Mouse (Mus musculus) intestine, postnatal 0 days (tissue): ENCODE measurements at regions not wholly inside any gene's neighbourhood (a gene's known extent, or its start where the extent isn't known, plus 50 kb on each side); places are given as distances from the start of the nearest gene placed in this dataset.

Source experiments
- ATAC-seq: fragments of 200-750 bp; cut with Nextera tagmentation; 2 replicates; pipeline ENCODE4 v1.8.0; 2017; ENCODE audit warnings: mild to moderate bottlenecking, moderate TSS enrichment, moderate library complexity
- H3K27ac ChIP-seq: fragments of 300-500 bp; sonication (generic); 2 replicates; pipeline ENCODE4 v1.5.1; 2014; ENCODE audit warnings: mild to moderate bottlenecking, low read depth, low read length, moderate library complexity
- H3K27me3 ChIP-seq: fragments of 300-500 bp; sonication (generic); replicated peaks from 2 replicates; pipeline ENCODE4 v1.6.1; 2014; ENCODE audit warnings: low read length, mixed read lengths; ENCODE audit not compliant: control insufficient read depth, insufficient read depth
- H3K36me3 ChIP-seq: fragments of 300-500 bp; sonication (generic); 2 replicates; pipeline ENCODE4 v1.6.1; 2014; ENCODE audit warnings: mild to moderate bottlenecking, moderate library complexity; ENCODE audit not compliant: control insufficient read depth, insufficient read depth
- H3K4me1 ChIP-seq: fragments of 300-500 bp; sonication (generic); replicated peaks from 2 replicates; pipeline ENCODE4 v1.6.1; 2014; ENCODE audit warnings: antibody characterized with exemption, low read length, mixed read lengths; ENCODE audit not compliant: control insufficient read depth, insufficient read depth
- H3K4me2 ChIP-seq: fragments of 300-500 bp; sonication (generic); replicated peaks from 2 replicates; pipeline ENCODE4 v1.6.1; 2014; ENCODE audit warnings: low read depth, mild to moderate bottlenecking, moderate library complexity
- H3K4me3 ChIP-seq: fragments of 300-500 bp; sonication (generic); 2 replicates; pipeline ENCODE4 v1.5.1; 2014; ENCODE audit warnings: low read depth, low read length
- H3K9ac ChIP-seq: fragments of 300-500 bp; sonication (generic); 2 replicates; pipeline ENCODE4 v1.6.1; 2014; ENCODE audit warnings: mild to moderate bottlenecking, low read depth, low read length
- H3K9me3 ChIP-seq: fragments of 300-500 bp; sonication (generic); 2 replicates; pipeline ENCODE4 v1.6.1; 2016; ENCODE audit warnings: mixed run types; ENCODE audit not compliant: control insufficient read depth
- CTCF ChIP-seq: sonication (generic); IDR thresholded peaks from 2 replicates; pipeline ENCODE4 v1.5.1; 2016; ENCODE audit warnings: low read depth, mild to moderate bottlenecking, control low read depth, antibody characterized with exemption, moderate library complexity
- WGBS: fragments of 180-500 bp; shearing (Covaris S2); extraction: QIAGEN DNeasy Blood & Tissue Kit; methylation state at CpG from one replicate; pipeline ENCODE4 v1.1.7; 2014; 5-methylcytosine and 5-hydroxymethylcytosine counted together

GRCm38 (mm10) chr6:100145869-100146268 lies 141.4 kb downstream of the Rybp start:
- Histone ChIP-seq H3K4me3 (no peak overlapping the region), H3K27me3 (no peaks in the 10 kb centered on the region), H3K36me3 (no peaks in the 10 kb centered on the region), H3K4me2 (no peak overlapping the region), H3K27ac (no peak overlapping the region), H3K9me3 (no peaks in the 10 kb centered on the region), H3K9ac (no peak overlapping the region), H3K4me1 (peaks cover 18% of the 10 kb centered on the region)
- no peak for ATAC-seq
- 83% methylated on average over 2 of the region's 2 CpGs for WGBS
- no peak for TF ChIP-seq CTCF

DNA sequence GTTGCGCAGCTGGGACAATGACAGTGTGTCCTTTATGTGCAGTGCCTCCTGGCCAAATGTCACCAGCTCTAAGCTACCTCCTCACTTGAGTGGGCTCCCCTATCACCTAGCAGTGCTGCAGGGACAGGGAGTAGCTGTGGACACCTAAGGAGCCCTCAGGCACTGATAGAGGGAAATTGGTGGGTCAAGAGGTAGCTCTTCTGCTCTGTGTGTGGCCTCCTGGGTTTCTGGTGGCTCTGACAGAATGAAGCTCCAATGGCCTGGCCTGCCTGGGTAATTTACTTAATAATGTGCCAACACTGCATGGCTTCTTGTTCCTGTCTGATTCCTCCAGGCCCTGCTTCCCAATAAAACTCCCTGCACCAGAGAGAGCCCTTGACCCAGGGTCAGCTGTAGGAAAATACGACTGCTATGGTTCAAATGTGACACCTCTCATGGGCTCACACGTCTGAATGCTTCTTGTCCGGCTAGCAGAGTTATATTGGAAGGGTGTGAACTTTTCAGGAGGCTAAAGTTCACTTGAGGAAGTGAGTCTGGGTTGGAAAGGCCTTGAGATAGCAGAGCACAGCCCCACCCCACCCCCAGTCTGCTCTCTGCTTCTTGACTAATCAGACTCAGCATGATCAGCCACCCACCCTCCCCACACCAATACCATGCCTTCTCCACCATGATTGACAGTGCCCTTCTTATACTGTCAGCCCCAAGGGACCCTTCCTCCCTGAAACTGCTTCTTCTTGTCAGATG lies 142.6 kb downstream of the Rybp start:
- WGBS: 45% methylated on average over 4 of the region's 4 CpGs
- no peaks in the 10 kb centered on the region for H3K36me3 ChIP-seq
- no peak for TF ChIP-seq CTCF
- H3K9me3 ChIP-seq: no peaks in the 10 kb centered on the region
- peak; percentile 82 for ATAC-seq
- 0 out of 2 replicates have a peak overlapping the region, but pooled peaks have one; percentile 51 for H3K4me2 ChIP-seq
- H3K27me3 ChIP-seq: no peaks in the 10 kb centered on the region
- H3K4me3 ChIP-seq: no peak overlapping the region
- H3K27ac ChIP-seq: peak overlapping the region; percentile 88
- no peak overlapping the region for H3K9ac ChIP-seq
- peaks cover 18% of the 10 kb centered on the region for H3K4me1 ChIP-seq

- Histone ChIP-seq H3K4me3 (no peak overlapping the region), H3K9ac (0 out of 2 replicates have a peak overlapping the region, but pooled peaks have one; percentile 37)
- ATAC-seq: peak; percentile 51
These were observed 143.5 kb downstream of the Rybp start for GRCm38 (mm10) chr6:100143586-100144301.

GRCm38 (mm10) chr6:100141225-100141624 lies 146.1 kb downstream of the Rybp start:
- TF ChIP-seq CTCF: no peak
- Histone ChIP-seq H3K4me3 (no peak overlapping the region), H3K9ac (no peak overlapping the region), H3K9me3 (no peaks in the 10 kb centered on the region), H3K4me2 (no peak overlapping the region), H3K27ac (no peak overlapping the region), H3K36me3 (no peaks in the 10 kb centered on the region), H3K27me3 (no peaks in the 10 kb centered on the region), H3K4me1 (peaks cover 14% of the 10 kb centered on the region)
- 69% methylated on average over 5 of the region's 5 CpGs for WGBS
- ATAC-seq: no peak

More at GRCm38 (mm10) chr6:100143586-100144301, 143.5 kb downstream of the Rybp start:
- Histone ChIP-seq H3K4me1 (peaks cover 18% of the 10 kb centered on the region), H3K36me3 (no peaks in the 10 kb centered on the region), H3K27me3 (no peaks in the 10 kb centered on the region), H3K27ac (peak overlapping the region; percentile 88), H3K4me2 (peak overlapping the region; percentile 51), H3K9me3 (no peaks in the 10 kb centered on the region)
- no peak for TF ChIP-seq CTCF
- WGBS: 11% methylated on average over 16 of the region's 16 CpGs

DNA sequence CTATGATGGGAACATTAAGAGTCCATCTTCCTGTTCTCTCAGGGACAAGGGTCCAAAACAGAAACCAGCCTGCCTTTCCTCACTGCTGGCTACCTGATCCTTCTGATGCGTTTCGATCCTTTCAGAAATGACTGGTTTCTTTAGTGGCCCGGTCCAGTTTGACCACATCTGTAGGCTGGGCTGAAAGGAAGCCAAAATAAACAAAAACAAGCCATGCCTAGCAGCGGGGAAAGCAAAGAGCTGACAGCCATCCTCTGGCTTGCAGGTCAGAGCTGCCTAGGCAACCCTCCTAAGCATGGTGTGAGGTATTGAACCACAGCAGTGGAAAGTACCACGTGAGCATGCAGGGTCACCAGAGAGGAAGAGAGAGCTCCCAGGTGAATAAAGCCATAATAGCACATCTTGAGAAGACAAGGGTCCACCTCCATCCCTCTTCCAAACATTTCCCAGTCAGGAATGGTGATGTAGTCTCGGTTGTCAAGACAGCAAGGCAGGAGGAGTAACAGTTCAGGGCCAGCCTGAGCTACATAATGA lies 146.6 kb downstream of the Rybp start:
- 35% methylated on average over 6 of the region's 6 CpGs for WGBS
- Histone ChIP-seq H3K9ac (no peak overlapping the region), H3K4me2 (no peak overlapping the region)

GRCm38 (mm10) chr6:100139809-100140208 lies 147.5 kb downstream of the Rybp start:
- TF ChIP-seq CTCF: no peak

More for the DNA sequence above, 146.6 kb downstream of the Rybp start:
- H3K9me3 ChIP-seq: no peaks in the 10 kb centered on the region
- no peaks in the 10 kb centered on the region for H3K36me3 ChIP-seq
- ATAC-seq: no peak
- peaks cover 14% of the 10 kb centered on the region for H3K4me1 ChIP-seq
- H3K27ac ChIP-seq: no peak overlapping the region
- no peak overlapping the region for H3K4me3 ChIP-seq
- no peak for TF ChIP-seq CTCF
- no peaks in the 10 kb centered on the region for H3K27me3 ChIP-seq

More at GRCm38 (mm10) chr6:100139809-100140208, 147.5 kb downstream of the Rybp start:
- ATAC-seq: no peak
- no peaks in the 10 kb centered on the region for H3K9me3 ChIP-seq
- no peak overlapping the region for H3K4me2 ChIP-seq
- no peaks in the 10 kb centered on the region for H3K27me3 ChIP-seq
- peaks cover 14% of the 10 kb centered on the region for H3K4me1 ChIP-seq
- H3K27ac ChIP-seq: no peak overlapping the region
- no peak overlapping the region for H3K4me3 ChIP-seq
- 71% methylated on average over 6 of the region's 6 CpGs for WGBS
- H3K9ac ChIP-seq: no peak overlapping the region
- no peaks in the 10 kb centered on the region for H3K36me3 ChIP-seq
